Mouse (Mus musculus) CD4-positive, CD25-positive, alpha-beta regulatory T cell (primary cell): ENCODE results near the gene Olfr101. TPM values are rescaled to one million over a fixed set of nuclear protein-coding genes. Genes with fewer than 3 reads are reported as not detected.

Experiments
- polyA plus RNA-seq: library from polyadenylated mRNA; unstranded; fragments of 100-300 nt; shearing (Covaris generic); gene quantifications from one replicate; pipeline ENCODE4 v1.2.1, GENCODE M21; 2017

Olfr101 gene
- 0.10 TPM for polyA plus RNA-seq

DNA sequence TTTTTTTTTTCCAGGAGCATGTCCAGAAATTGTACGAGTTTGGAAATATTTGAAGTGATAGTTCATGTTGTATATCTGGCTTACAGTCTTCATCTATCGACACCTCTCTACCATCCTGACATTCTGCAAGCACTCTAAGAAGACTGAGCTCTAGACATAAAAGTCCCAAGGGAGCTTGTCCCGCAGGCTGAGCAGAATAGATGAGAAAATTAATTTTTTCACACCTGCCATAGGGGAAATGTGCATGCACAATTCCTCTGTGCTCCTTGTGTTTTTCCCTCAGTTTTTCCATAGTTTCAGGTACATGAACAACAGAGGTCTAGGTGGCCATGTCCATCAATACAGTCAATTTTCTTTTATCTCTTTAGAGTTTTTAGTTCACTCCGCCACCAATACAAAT, at the start of gene Olfr101:
TSS of gene Olfr101 (minus strand) at position 101 of the 400 bp plus-strand sequence.

DNA sequence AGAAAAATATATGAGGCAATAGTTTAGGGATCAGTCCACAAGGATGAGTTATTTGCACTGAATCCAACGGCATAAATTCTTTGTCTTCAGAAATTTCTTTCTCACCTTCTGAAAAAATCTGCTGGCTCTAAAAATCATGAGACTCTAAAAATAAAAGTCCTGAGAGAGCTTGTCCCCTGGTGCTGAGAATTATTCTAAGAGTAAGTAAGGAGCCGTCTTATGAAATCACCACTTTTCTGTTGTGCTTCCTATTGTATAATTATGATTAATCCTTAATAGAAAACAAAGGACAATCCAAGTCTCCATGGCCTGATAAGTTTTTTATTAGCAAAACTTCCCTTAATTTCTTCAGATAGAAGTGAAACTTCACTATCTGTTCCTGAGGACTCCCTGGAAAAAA, 35.5 kb upstream of the Olfr101 start, which contains the start of gene Olfr103:
TSS of gene Olfr103 (minus strand) at position 101 of the 400 bp plus-strand sequence.

DNA sequence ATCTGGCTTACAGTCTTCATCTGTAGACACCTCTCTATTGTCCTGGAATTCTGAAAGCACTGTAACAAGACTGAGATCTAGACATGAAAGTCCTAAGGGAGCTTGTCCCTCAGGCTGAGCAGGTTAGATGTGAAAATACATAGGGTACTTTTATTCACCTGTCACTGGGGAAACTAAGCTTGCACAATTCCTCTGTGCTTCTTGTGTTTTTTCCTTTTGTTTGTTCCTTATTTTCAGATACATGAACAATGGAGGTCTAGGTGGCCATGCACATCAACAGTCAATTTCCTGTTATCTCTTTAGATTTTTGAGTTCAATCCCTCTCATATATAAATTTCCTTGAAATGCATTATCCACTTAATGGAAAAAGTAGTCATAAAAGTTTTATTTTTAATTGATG, 12.8 kb upstream of the Olfr101 start, which contains the start of gene Olfr102:
TSS of gene Olfr102 (minus strand) at position 101 of the 400 bp plus-strand sequence.

DNA sequence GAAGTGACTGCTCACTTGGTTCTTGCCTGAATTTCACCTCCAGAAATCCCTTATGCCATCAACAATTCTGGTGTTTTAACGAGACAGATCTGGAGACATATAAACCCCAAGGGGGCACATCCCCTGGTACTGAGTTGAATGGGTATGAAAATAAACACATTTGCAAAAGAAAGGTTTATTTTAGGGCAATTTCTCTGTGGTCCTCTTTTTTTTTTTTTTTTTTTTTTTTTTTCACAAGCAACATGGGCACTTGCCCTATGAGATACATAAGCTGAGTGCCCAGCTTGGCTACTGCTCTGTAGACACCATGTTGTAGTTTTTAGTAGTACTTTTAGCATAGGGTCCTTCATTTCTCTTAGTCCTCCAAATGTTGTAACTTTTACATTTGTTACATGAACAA, 20.8 kb downstream of the Olfr101 start, which contains the start of gene Olfr99:
TSS of gene Olfr99 (minus strand) at position 101 of the 400 bp plus-strand sequence.

DNA sequence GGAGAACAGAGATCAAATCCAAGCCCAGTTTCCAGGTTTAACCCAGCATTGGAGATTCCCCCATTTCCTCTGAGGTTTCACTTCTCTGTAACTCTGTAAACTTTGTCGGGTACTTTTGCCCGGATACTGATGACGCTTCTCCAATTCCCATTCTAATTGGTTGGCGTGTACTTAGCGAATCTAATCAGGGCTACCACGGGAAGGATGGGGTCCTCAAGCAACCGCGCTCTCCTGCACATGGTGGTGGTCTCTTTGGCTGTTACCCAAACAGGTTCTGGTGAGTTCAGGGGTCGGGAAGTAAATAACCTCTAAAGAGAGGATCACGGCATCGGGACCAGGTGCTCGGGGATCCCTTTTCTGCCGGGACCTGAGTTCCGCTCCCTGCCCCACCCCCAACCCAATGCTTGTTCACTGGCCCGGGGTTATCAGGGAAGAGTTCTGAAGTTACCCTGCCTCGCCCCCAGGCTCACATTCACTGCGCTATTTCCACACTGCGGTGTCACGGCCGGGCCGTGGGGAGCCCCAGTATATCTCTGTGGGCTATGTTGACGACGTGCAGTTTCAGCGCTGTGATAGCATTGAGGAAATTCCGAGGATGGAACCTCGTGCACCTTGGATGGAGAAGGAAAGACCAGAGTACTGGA, 33.9 kb downstream of the Olfr101 start, which contains the start of gene H2-M3:
TSS of gene H2-M3 (plus strand) at position 163 of the 644 bp plus-strand sequence.

DNA sequence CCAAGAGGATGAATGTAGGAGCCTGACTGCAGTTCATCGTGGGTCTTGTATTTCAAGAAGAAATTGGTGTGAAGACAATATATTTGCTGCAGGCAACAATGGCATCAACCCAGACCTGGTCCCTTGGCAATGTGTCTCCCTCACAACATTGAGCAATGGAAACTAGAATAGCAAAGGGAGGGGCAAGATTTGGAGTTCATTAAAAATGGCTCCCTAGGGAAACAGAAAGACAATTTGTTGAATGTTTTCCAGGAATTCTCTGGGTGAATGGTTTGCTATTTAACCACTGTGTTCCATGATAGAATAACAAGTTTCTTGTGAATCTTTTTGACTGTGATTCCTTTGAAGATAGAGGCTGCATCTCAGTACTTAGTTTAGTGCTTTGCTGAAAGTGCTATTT, 40.5 kb downstream of the Olfr101 start, which contains the start of gene Olfr98:
TSS of gene Olfr98 (minus strand) at position 124 of the 400 bp plus-strand sequence.

Other genes starting within 250 kb of the Olfr101 start
- 0.20 TPM for gene Olfr90, start 215.8 kb downstream of the Olfr101 start, polyA plus RNA-seq
- gene Olfr91, start 206.0 kb downstream of the Olfr101 start, polyA plus RNA-seq = not detected
- gene Olfr92, start 184.2 kb downstream of the Olfr101 start, polyA plus RNA-seq = not detected
- not detected for gene Olfr93, start 142.8 kb downstream of the Olfr101 start, polyA plus RNA-seq
- 0.38 TPM for gene Ubd, start 110.4 kb downstream of the Olfr101 start, polyA plus RNA-seq
- gene Olfr94, start 103.3 kb downstream of the Olfr101 start, polyA plus RNA-seq = not detected
- not detected for gene Olfr95, start 91.2 kb downstream of the Olfr101 start, polyA plus RNA-seq
- not detected for gene Olfr96, start 84.2 kb downstream of the Olfr101 start, polyA plus RNA-seq
- not detected for gene Olfr97, start 67.0 kb downstream of the Olfr101 start, polyA plus RNA-seq
- not detected for gene Olfr98, start 40.6 kb downstream of the Olfr101 start, polyA plus RNA-seq
- 103 TPM for gene H2-M3, start 34.1 kb downstream of the Olfr101 start, polyA plus RNA-seq
- 2.4 TPM for gene Olfr99, start 20.9 kb downstream of the Olfr101 start, polyA plus RNA-seq
- gene Olfr102, start 12.7 kb upstream of the Olfr101 start, polyA plus RNA-seq = 0.19 TPM
- not detected for gene Olfr103, start 35.4 kb upstream of the Olfr101 start, polyA plus RNA-seq
- gene Olfr104-ps, start 55.3 kb upstream of the Olfr101 start, polyA plus RNA-seq = not detected
- gene Olfr105-ps, start 74.7 kb upstream of the Olfr101 start, polyA plus RNA-seq = not detected
- gene Olfr106-ps, start 86.1 kb upstream of the Olfr101 start, polyA plus RNA-seq = not detected
- gene Olfr107, start 94.9 kb upstream of the Olfr101 start, polyA plus RNA-seq = 0.05 TPM
- gene Olfr108, start 141.2 kb upstream of the Olfr101 start, polyA plus RNA-seq = not detected
- 0.11 TPM for gene Olfr109, start 154.6 kb upstream of the Olfr101 start, polyA plus RNA-seq
- 0.36 TPM for gene H2-M2, start 179.2 kb upstream of the Olfr101 start, polyA plus RNA-seq
- not detected for gene Olfr110, start 188.2 kb upstream of the Olfr101 start, polyA plus RNA-seq
- not detected for gene Olfr111, start 203.7 kb upstream of the Olfr101 start, polyA plus RNA-seq